Mouse (Mus musculus) heart, embryonic 11.5 days (tissue): ENCODE measurements around the gene Drosha. TPM values are rescaled to one million over a fixed set of nuclear protein-coding genes. Genes with fewer than 3 reads are reported as not detected.

Experiments used
- ATAC-seq: fragments of 200-750 bp; cut with Nextera tagmentation; replicated peaks from 2 replicates; pipeline ENCODE4 v1.8.0; 2017; ENCODE audit warnings: moderate library complexity; ENCODE audit not compliant: insufficient number of reproducible peaks, low FRiP score, low TSS enrichment
- H3K27ac ChIP-seq: fragments of 300-500 bp; sonication (generic); 2 replicates; pipeline ENCODE4 v1.5.1; 2014; ENCODE audit warnings: mild to moderate bottlenecking, low read depth, low read length
- H3K27me3 ChIP-seq: fragments of 300-500 bp; sonication (generic); 2 replicates; pipeline ENCODE4 v1.6.1; 2014; ENCODE audit warnings: mild to moderate bottlenecking, low read length, mixed read lengths; ENCODE audit not compliant: control insufficient read depth, insufficient read depth
- H3K36me3 ChIP-seq: fragments of 300-500 bp; sonication (generic); 2 replicates; pipeline ENCODE4 v1.6.1; 2014; ENCODE audit warnings: mild to moderate bottlenecking, low read length, moderate library complexity, mixed read lengths; ENCODE audit not compliant: control insufficient read depth, insufficient read depth
- H3K4me1 ChIP-seq: fragments of 300-500 bp; sonication (generic); 2 replicates; pipeline ENCODE4 v1.6.1; 2014; ENCODE audit warnings: low read length; ENCODE audit not compliant: control insufficient read depth, insufficient read depth
- H3K4me2 ChIP-seq: fragments of 300-500 bp; sonication (generic); 2 replicates; pipeline ENCODE4 v1.6.1; 2014; ENCODE audit warnings: mild to moderate bottlenecking, moderate library complexity
- H3K4me3 ChIP-seq: fragments of 300-500 bp; sonication (generic); 2 replicates; pipeline ENCODE4 v1.5.1; 2014; ENCODE audit warnings: low read depth, low read length
- H3K9ac ChIP-seq: fragments of 300-500 bp; sonication (generic); 2 replicates; pipeline ENCODE4 v1.6.1; 2014; ENCODE audit warnings: mild to moderate bottlenecking, low read depth, low read length, moderate library complexity
- H3K9me3 ChIP-seq: fragments of 300-500 bp; sonication (generic); replicated peaks from 2 replicates; pipeline ENCODE4 v1.6.1; 2016; ENCODE audit warnings: low read length; ENCODE audit not compliant: control insufficient read depth
- WGBS: fragments of 180-500 bp; shearing (Covaris S2); extraction: QIAGEN DNeasy Blood & Tissue Kit; methylation state at CpG from one replicate; pipeline ENCODE4 v1.1.7; 2014; ENCODE audit not compliant: insufficient replicate concordance; 5-methylcytosine and 5-hydroxymethylcytosine counted together
- polyA plus RNA-seq: library from polyadenylated mRNA; unstranded; fragments of >200 nt; fragmentation: Nextera tagmentation; extraction: Ambion mirVana; gene quantifications from 2 replicates; pipeline ENCODE4 v1.2.1, GENCODE M21; 2014

The Drosha gene
- polyA plus RNA-seq, 1 experiment from 2014 or later, result 34.6 TPM

DNA sequence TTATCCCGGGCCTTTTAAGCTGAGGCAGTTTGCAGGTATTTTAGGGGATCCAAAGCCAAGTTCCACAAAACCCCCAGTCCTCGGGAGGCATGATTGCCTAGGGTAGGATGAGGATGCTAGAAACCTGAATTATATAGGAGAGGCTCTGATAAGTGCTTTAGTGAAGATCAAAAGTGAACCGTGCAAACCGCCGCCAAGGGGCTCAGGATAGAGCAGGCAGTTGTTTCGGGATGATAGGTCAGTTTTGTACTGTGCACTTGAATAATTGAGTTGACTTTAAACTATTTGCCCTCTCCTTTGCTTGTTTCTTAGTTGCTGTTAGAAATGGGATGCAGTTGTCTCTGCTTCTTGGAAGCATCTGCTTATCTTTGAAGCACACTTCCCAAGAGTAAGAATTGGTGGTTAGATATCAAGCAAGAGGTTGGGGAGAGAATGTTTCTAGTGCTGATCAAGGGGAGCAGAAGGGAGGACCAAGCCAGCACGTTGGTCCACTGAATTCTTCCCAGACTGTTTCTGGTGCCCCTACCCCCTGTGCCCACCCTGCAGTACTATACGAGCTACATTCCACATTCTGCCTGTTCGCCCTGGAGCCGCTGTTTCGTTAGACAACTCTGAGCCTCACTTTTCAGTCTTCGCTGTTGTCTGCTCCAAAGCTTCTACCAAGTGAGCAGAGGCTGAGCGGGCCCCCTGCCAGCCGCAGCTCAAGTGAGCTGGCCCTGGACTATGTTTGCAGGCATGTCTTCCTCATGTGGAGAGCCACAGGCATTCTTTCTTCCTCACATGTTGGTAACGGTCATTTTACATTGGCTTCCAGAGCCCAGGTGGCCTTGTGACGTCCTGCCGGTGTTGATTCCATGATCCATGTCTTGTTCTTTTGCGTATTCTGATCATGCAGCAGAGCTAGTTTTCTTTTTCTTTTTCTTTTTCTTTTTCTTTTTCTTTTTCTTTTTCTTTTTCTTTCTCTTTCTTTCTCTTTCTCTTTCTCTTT is 71.7 kb downstream of the Drosha start:
- ATAC-seq, result no peak
- WGBS, result 88% methylated on average over 18 of the region's 18 CpGs
- Histone ChIP-seq H3K27me3 (no peaks in the 10 kb centered on the region), H3K4me3 (no peak overlapping the region), H3K4me1 (no peaks in the 10 kb centered on the region), H3K9ac (no peak overlapping the region), H3K36me3 (peaks cover 9% of the 10 kb centered on the region), H3K9me3 (no peaks in the 10 kb centered on the region), H3K27ac (no peak overlapping the region), H3K4me2 (no peak overlapping the region)

- WGBS, result 90% methylated on average over 8 of the region's 8 CpGs
- H3K27me3 ChIP-seq, result no peaks in the 10 kb centered on the region
- no peak overlapping the region for H3K9ac ChIP-seq
- H3K4me1 ChIP-seq, result no peaks in the 10 kb centered on the region
- H3K27ac ChIP-seq, result no peak overlapping the region
- no peaks in the 10 kb centered on the region for H3K9me3 ChIP-seq
- H3K36me3 ChIP-seq, result peaks cover 13% of the 10 kb centered on the region
- no peak overlapping the region for H3K4me2 ChIP-seq
- ATAC-seq, result no peak
- no peak overlapping the region for H3K4me3 ChIP-seq
These were observed 73.2 kb downstream of the Drosha start for GRCm38 (mm10) chr15:12897831-12898230.

- H3K4me1 ChIP-seq, result no peaks in the 10 kb centered on the region
- no peak overlapping the region for H3K9ac ChIP-seq
- no peaks in the 10 kb centered on the region for H3K27me3 ChIP-seq
- H3K9me3 ChIP-seq, result no peaks in the 10 kb centered on the region
- no peak overlapping the region for H3K4me3 ChIP-seq
- ATAC-seq, result no peak
- no peak overlapping the region for H3K27ac ChIP-seq
- H3K36me3 ChIP-seq, result peaks cover 17% of the 10 kb centered on the region
- 91% methylated on average over 18 of the region's 18 CpGs for WGBS
- H3K4me2 ChIP-seq, result no peak overlapping the region
These were observed 76.0 kb downstream of the Drosha start for GRCm38 (mm10) chr15:12900428-12901196.

- no peak overlapping the region for H3K4me2 ChIP-seq
- H3K27ac ChIP-seq, result no peak overlapping the region
- H3K4me3 ChIP-seq, result no peak overlapping the region
- H3K27me3 ChIP-seq, result no peaks in the 10 kb centered on the region
- no peak overlapping the region for H3K9ac ChIP-seq
- H3K9me3 ChIP-seq, result no peaks in the 10 kb centered on the region
- H3K36me3 ChIP-seq, result peaks cover 17% of the 10 kb centered on the region
- WGBS, result 68% methylated on average over 8 of the region's 8 CpGs
- H3K4me1 ChIP-seq, result no peaks in the 10 kb centered on the region
- no peak for ATAC-seq
These were observed 76.6 kb downstream of the Drosha start for GRCm38 (mm10) chr15:12901197-12901570.

- Histone ChIP-seq H3K27me3 (no peaks in the 10 kb centered on the region), H3K9ac (no peak overlapping the region), H3K36me3 (peaks cover 8% of the 10 kb centered on the region), H3K27ac (no peak overlapping the region), H3K4me3 (no peak overlapping the region), H3K9me3 (no peaks in the 10 kb centered on the region), H3K4me2 (no peak overlapping the region), H3K4me1 (peaks cover 12% of the 10 kb centered on the region)
- WGBS, result 80% methylated on average over 6 of the region's 6 CpGs
- no peak for ATAC-seq
These were observed 79.8 kb downstream of the Drosha start for GRCm38 (mm10) chr15:12904442-12904841.

GRCm38 (mm10) chr15:12907962-12908719 is 83.5 kb downstream of the Drosha start:
- Histone ChIP-seq H3K9ac (no peak overlapping the region), H3K27ac (peak overlapping the region; percentile 12; the same call in 1 of the 2 replicates), H3K36me3 (peaks cover 4% of the 10 kb centered on the region; the same call in 1 of the 2 replicates), H3K4me1 (peaks cover 16% of the 10 kb centered on the region), H3K27me3 (no peaks in the 10 kb centered on the region), H3K4me2 (peak overlapping the region; percentile 31; the same call in 1 of the 2 replicates), H3K4me3 (no peak overlapping the region), H3K9me3 (no peaks in the 10 kb centered on the region)
- ATAC-seq, result no peak; the same call in 1 of the 2 replicates
- 40% methylated on average over 19 of the region's 19 CpGs for whole genome bisulfite sequencing

- WGBS, result 51% methylated on average over 4 of the region's 4 CpGs
- H3K4me2 ChIP-seq, result no peak overlapping the region; the same call in 1 of the 2 replicates
- H3K27me3 ChIP-seq, result no peaks in the 10 kb centered on the region
- H3K4me1 ChIP-seq, result peaks cover 16% of the 10 kb centered on the region
- H3K9me3 ChIP-seq, result no peaks in the 10 kb centered on the region
- H3K36me3 ChIP-seq, result peaks cover 3% of the 10 kb centered on the region; the same call in 1 of the 2 replicates
- no peak for ATAC-seq
- peak overlapping the region; percentile 12; the same call in 1 of the 2 replicates for H3K27ac ChIP-seq
- no peak overlapping the region for H3K4me3 ChIP-seq
- no peak overlapping the region for H3K9ac ChIP-seq
These were observed 84.1 kb downstream of the Drosha start for GRCm38 (mm10) chr15:12908720-12909028.

GRCm38 (mm10) chr15:12909171-12909570 is 84.6 kb downstream of the Drosha start:
- Histone ChIP-seq H3K36me3 (peaks cover 5% of the 10 kb centered on the region), H3K4me3 (no peak overlapping the region), H3K9me3 (no peaks in the 10 kb centered on the region), H3K27me3 (no peaks in the 10 kb centered on the region), H3K4me2 (no peak overlapping the region), H3K27ac (peak overlapping the region; percentile 12; the same call in 1 of the 2 replicates), H3K4me1 (peaks cover 16% of the 10 kb centered on the region), H3K9ac (no peak overlapping the region)
- 35% methylated on average over 7 of the region's 7 CpGs for WGBS
- ATAC-seq, result no peak
